Mouse (Mus musculus) liver, embryonic 16.5 days (tissue): ENCODE measurements around the gene Dlst. TPM values are rescaled to one million over a fixed set of nuclear protein-coding genes. Genes with fewer than 3 reads are reported as not detected.
"Not testable (repeated sequence)": the region's sequence is repeated elsewhere in the genome, so short reads cannot be mapped to it uniquely, and the experiment has no call there.

Experiments
- ATAC-seq: fragments of 200-750 bp; cut with Nextera tagmentation; 2 replicates; pipeline ENCODE4 v1.8.0; 2017; ENCODE audit warnings: low read depth, mild to moderate bottlenecking, moderate number of reproducible peaks, moderate library complexity
- H3K27ac ChIP-seq: fragments of 300-500 bp; sonication (generic); 2 replicates; pipeline ENCODE4 v1.5.1; 2014; ENCODE audit warnings: mild to moderate bottlenecking, low read length
- H3K27me3 ChIP-seq: fragments of 300-500 bp; sonication (generic); 2 replicates; pipeline ENCODE4 v1.6.1; 2014; ENCODE audit warnings: low read depth, low read length, mixed read lengths; ENCODE audit not compliant: control insufficient read depth, insufficient read depth
- H3K36me3 ChIP-seq: fragments of 300-500 bp; sonication (generic); 2 replicates; pipeline ENCODE4 v1.6.1; 2014; ENCODE audit warnings: mild to moderate bottlenecking; ENCODE audit not compliant: control insufficient read depth, insufficient read depth
- H3K4me1 ChIP-seq: fragments of 300-500 bp; sonication (generic); 2 replicates; pipeline ENCODE4 v1.6.1; 2014; ENCODE audit warnings: low read depth, low read length, mixed read lengths; ENCODE audit not compliant: control insufficient read depth
- H3K4me2 ChIP-seq: fragments of 300-500 bp; sonication (generic); 2 replicates; pipeline ENCODE4 v1.6.1; 2014; ENCODE audit warnings: low read depth, low read length, mixed read lengths
- H3K4me3 ChIP-seq: fragments of 300-500 bp; sonication (generic); 2 replicates; pipeline ENCODE4 v1.5.1; 2014; ENCODE audit warnings: low read depth, mild to moderate bottlenecking, low read length
- H3K9ac ChIP-seq: fragments of 300-500 bp; sonication (generic); 2 replicates; pipeline ENCODE4 v1.6.1; 2014; ENCODE audit warnings: low read depth, low read length
- H3K9me3 ChIP-seq: fragments of 300-500 bp; sonication (generic); replicated peaks from 2 replicates; pipeline ENCODE4 v1.6.1; 2016; ENCODE audit warnings: low read length; ENCODE audit not compliant: control insufficient read depth
- WGBS: fragments of 180-500 bp; shearing (Covaris S2); extraction: QIAGEN DNeasy Blood & Tissue Kit; methylation state at CpG from one replicate; pipeline ENCODE4 v1.1.7; 2014; ENCODE audit not compliant: insufficient replicate concordance; 5-methylcytosine and 5-hydroxymethylcytosine counted together
- polyA plus RNA-seq: library from polyadenylated mRNA; unstranded; fragments of >200 nt; fragmentation: Nextera tagmentation; extraction: Ambion mirVana; gene quantifications from 2 replicates; pipeline ENCODE4 v1.2.1, GENCODE M21; 2015

Dlst gene
- polyA plus RNA-seq, 1 experiment from 2014 or later, result 67.8 TPM

- H3K9me3 ChIP-seq, result no peaks in the 10 kb centered on the region
Measured at GRCm38 (mm10) chr12:85140036-85140701, 29.5 kb downstream of the Dlst start.

GRCm38 (mm10) chr12:85141096-85141495 lies 30.5 kb downstream of the Dlst start:
- Histone ChIP-seq H3K9me3 (no peaks in the 10 kb centered on the region), H3K4me2 (no peak overlapping the region), H3K4me1 (no peaks in the 10 kb centered on the region), H3K4me3 (no peak overlapping the region), H3K27ac (no peak overlapping the region), H3K36me3 (no peaks in the 10 kb centered on the region), H3K27me3 (no peaks in the 10 kb centered on the region), H3K9ac (no peak overlapping the region)
- ATAC-seq, result no peak
- 66% methylated on average over 6 of the region's 6 CpGs for WGBS

More at GRCm38 (mm10) chr12:85140036-85140701, 29.5 kb downstream of the Dlst start:
- Histone ChIP-seq H3K27ac (no peak overlapping the region), H3K9ac (no peak overlapping the region), H3K4me3 (no peak overlapping the region), H3K27me3 (no peaks in the 10 kb centered on the region), H3K4me1 (no peaks in the 10 kb centered on the region), H3K4me2 (no peak overlapping the region), H3K36me3 (0 out of 2 replicates have a peak, but pooled peaks cover 3% of the 10 kb centered on the region)
- 35% methylated on average over 18 of the region's 18 CpGs for WGBS
- no peak for ATAC-seq

GRCm38 (mm10) chr12:85142803-85143202 lies 32.2 kb downstream of the Dlst start:
- peak; percentile 59; the same call in 1 of the 2 replicates for ATAC-seq

GRCm38 (mm10) chr12:85144276-85144675 lies 33.6 kb downstream of the Dlst start:
- H3K4me2 ChIP-seq, ATAC-seq, H3K9ac ChIP-seq, H3K27ac ChIP-seq, H3K9me3 ChIP-seq, H3K36me3 ChIP-seq, H3K4me1 ChIP-seq, H3K27me3 ChIP-seq, H3K4me3 ChIP-seq: not testable (repeated sequence)
- whole genome bisulfite sequencing, result 40% methylated on average over 2 of the region's 2 CpGs

More at GRCm38 (mm10) chr12:85142803-85143202, 32.2 kb downstream of the Dlst start:
- no peak overlapping the region for H3K27ac ChIP-seq
- no peaks in the 10 kb centered on the region for H3K9me3 ChIP-seq
- H3K9ac ChIP-seq, result no peak overlapping the region
- no peak overlapping the region for H3K4me3 ChIP-seq
- H3K4me2 ChIP-seq, result no peak overlapping the region
- H3K27me3 ChIP-seq, result no peaks in the 10 kb centered on the region
- H3K36me3 ChIP-seq, result no peaks in the 10 kb centered on the region
- 18% methylated on average over 4 of the region's 4 CpGs for WGBS
- H3K4me1 ChIP-seq, result no peaks in the 10 kb centered on the region

- H3K9me3 ChIP-seq, result no peaks in the 10 kb centered on the region
- no peak overlapping the region for H3K27ac ChIP-seq
- no peaks in the 10 kb centered on the region for H3K4me1 ChIP-seq
- H3K9ac ChIP-seq, result no peak overlapping the region
- H3K27me3 ChIP-seq, result no peaks in the 10 kb centered on the region
- H3K4me2 ChIP-seq, result no peak overlapping the region
- no peaks in the 10 kb centered on the region for H3K36me3 ChIP-seq
- 83% methylated on average over 4 of the region's 4 CpGs for WGBS
- H3K4me3 ChIP-seq, result no peak overlapping the region
- ATAC-seq, result no peak
Measured at GRCm38 (mm10) chr12:85144821-85145220, 34.2 kb downstream of the Dlst start.

GRCm38 (mm10) chr12:85145630-85146029 lies 35.0 kb downstream of the Dlst start:
- Histone ChIP-seq H3K27ac (no peak overlapping the region), H3K4me3 (no peak overlapping the region), H3K36me3 (no peaks in the 10 kb centered on the region), H3K9me3 (no peaks in the 10 kb centered on the region), H3K9ac (no peak overlapping the region), H3K4me1 (no peaks in the 10 kb centered on the region; the same call in 1 of the 2 replicates), H3K27me3 (peaks cover 5% of the 10 kb centered on the region), H3K4me2 (no peak overlapping the region)
- no peak for ATAC-seq
- 71% methylated on average over 9 of the region's 9 CpGs for WGBS

GRCm38 (mm10) chr12:85146355-85146754 lies 35.7 kb downstream of the Dlst start:
- H3K27me3 ChIP-seq, result peaks cover 5% of the 10 kb centered on the region
- H3K4me3 ChIP-seq, result no peak overlapping the region
- 26% methylated on average over 11 of the region's 11 CpGs for WGBS
- no peak overlapping the region for H3K27ac ChIP-seq
- H3K4me1 ChIP-seq, result peaks cover 3% of the 10 kb centered on the region
- no peak for ATAC-seq
- H3K9ac ChIP-seq, result no peak overlapping the region
- no peaks in the 10 kb centered on the region for H3K9me3 ChIP-seq
- H3K4me2 ChIP-seq, result no peak overlapping the region
- no peaks in the 10 kb centered on the region for H3K36me3 ChIP-seq

GRCm38 (mm10) chr12:85146881-85147280 lies 36.2 kb downstream of the Dlst start:
- peaks cover 6% of the 10 kb centered on the region for H3K4me1 ChIP-seq
- H3K27me3 ChIP-seq, result peaks cover 5% of the 10 kb centered on the region
- H3K36me3 ChIP-seq, result no peaks in the 10 kb centered on the region
- 69% methylated on average over 9 of the region's 9 CpGs for WGBS
- H3K4me3 ChIP-seq, result no peak overlapping the region
- no peak for ATAC-seq
- H3K9ac ChIP-seq, result no peak overlapping the region
- H3K4me2 ChIP-seq, result no peak overlapping the region
- H3K27ac ChIP-seq, result no peak overlapping the region
- no peaks in the 10 kb centered on the region for H3K9me3 ChIP-seq

GRCm38 (mm10) chr12:85150321-85151001 lies 39.8 kb downstream of the Dlst start:
- H3K36me3 ChIP-seq, result no peaks in the 10 kb centered on the region
- no peak overlapping the region for H3K27ac ChIP-seq
- peaks cover 6% of the 10 kb centered on the region for H3K4me1 ChIP-seq
- peak overlapping the region; percentile 24; the same call in 1 of the 2 replicates for H3K9ac ChIP-seq
- H3K9me3 ChIP-seq, result no peaks in the 10 kb centered on the region
- peaks cover 5% of the 10 kb centered on the region for H3K27me3 ChIP-seq
- H3K4me3 ChIP-seq, result peak overlapping the region; percentile 14; the same call in 1 of the 2 replicates
- ATAC-seq, result no peak
- peak overlapping the region; percentile 40 for H3K4me2 ChIP-seq
- WGBS, result 22% methylated on average over 20 of the region's 20 CpGs
